In the genomic region with DNA sequence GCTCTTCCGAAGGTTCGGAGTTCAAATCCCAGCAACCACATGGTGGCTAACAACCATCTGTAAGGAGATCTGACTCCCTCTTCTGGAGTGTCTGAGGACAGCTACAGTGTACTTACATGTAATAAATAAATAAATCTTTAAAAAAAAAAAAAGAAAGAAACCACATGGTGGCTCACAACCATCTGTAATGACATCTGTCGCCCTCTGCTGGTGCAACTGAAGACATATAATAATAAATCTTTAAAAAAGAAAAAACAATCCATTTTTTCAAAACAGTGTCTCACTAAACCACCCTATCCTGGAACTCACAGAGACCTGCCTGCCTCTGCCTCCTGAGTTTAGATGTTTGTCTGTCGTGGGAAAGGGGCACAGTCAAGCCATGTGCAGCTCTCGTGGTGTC, we compare ENCODE assay signal across 8 mouse cellular contexts. TPM values are rescaled to one million over a fixed set of nuclear protein-coding genes. Genes with fewer than 3 reads are reported as not detected.
DNase-seq lines count a peak whose midpoint lies in the region; ATAC-seq and TF ChIP-seq lines count a peak whose summit lies in the region.
"Not testable (repeated sequence)": the region's sequence is repeated elsewhere in the genome, so short reads cannot be mapped to it uniquely, and the experiment has no call there.

No protein-coding gene starts in this region.

- TF ChIP-seq EP300 in heart, postnatal 0 days (IDR thresholded peaks at IDR 0.05; ENCODE audit: low read depth); lung, postnatal 0 days (IDR thresholded peaks at IDR 0.05): not testable (repeated sequence)

- ATAC-seq in CD4-positive, CD25-positive, alpha-beta regulatory T cell, adult 4 months, result peak; percentile 66
- ATAC-seq in activated CD4-positive, CD25-positive, alpha-beta regulatory T cell, adult 4 months, result peak; percentile 49
- not testable (repeated sequence) for ATAC-seq in heart, postnatal 0 days (ENCODE audit: insufficient read depth, low read depth)
- ATAC-seq in lung, postnatal 0 days, result peak; percentile 40

- H3K27ac ChIP-seq in heart, postnatal 0 days (ENCODE audit: low read depth); lung, postnatal 0 days (ENCODE audit: low read length): not testable (repeated sequence)

- H3K4me2 ChIP-seq in heart, postnatal 0 days (ENCODE audit: low read depth, low read length); lung, postnatal 0 days (replicated peaks; ENCODE audit: low read depth, low read length): not testable (repeated sequence)

- H3K4me1 ChIP-seq in heart, postnatal 0 days (ENCODE audit: control insufficient read depth, insufficient read depth); lung, postnatal 0 days (ENCODE audit: insufficient read depth, low read depth, low read length): not testable (repeated sequence)

- H3K9me3 ChIP-seq in heart, postnatal 0 days (replicated peaks; ENCODE audit: control insufficient read depth, low read length); lung, postnatal 0 days (ENCODE audit: low read length): not testable (repeated sequence)

- H3K27me3 ChIP-seq in heart, postnatal 0 days (ENCODE audit: control insufficient read depth, insufficient read depth, low read length); lung, postnatal 0 days (replicated peaks; ENCODE audit: insufficient read depth, low read length): not testable (repeated sequence)

- TF ChIP-seq CTCF in heart, postnatal 0 days (IDR thresholded peaks at IDR 0.05; ENCODE audit: low read depth), result peak; percentile 41
- peak; percentile 60 for TF ChIP-seq CTCF in lung, postnatal 0 days (IDR thresholded peaks at IDR 0.05)

- DNase-seq in embryo, embryonic 10.5 days (ENCODE audit: low spot score), result peak; percentile 28
- DNase-seq in heart, postnatal 0 days (ENCODE audit: low spot score), result peak; percentile 56
- peak; percentile 69 to 77 for DNase-seq in kidney, postnatal 4 days
- peak; percentile 82 for DNase-seq in lung, postnatal 0 days (ENCODE audit: low spot score)
- peak; percentile 68 for DNase-seq in retina, embryonic 14.5 days (ENCODE audit: low spot score)
- DNase-seq in thymus, postnatal 25 days, result peak; percentile 23

- WGBS in heart, postnatal 0 days, result 70% methylated on average over 5 of the region's 5 CpGs
- 70% methylated on average over 5 of the region's 5 CpGs for WGBS in lung, postnatal 0 days

- H3K9ac ChIP-seq in heart, postnatal 0 days (replicated peaks; ENCODE audit: low read depth, low read length); lung, postnatal 0 days (replicated peaks; ENCODE audit: low read depth): not testable (repeated sequence)

- not testable (repeated sequence) for H3K4me3 ChIP-seq in heart, postnatal 0 days (ENCODE audit: low read depth, low read length); lung, postnatal 0 days (ENCODE audit: low read depth, low read length)

- H3K36me3 ChIP-seq in heart, postnatal 0 days (replicated peaks; ENCODE audit: control insufficient read depth, insufficient read depth, low read length), result peaks cover 90% of the 10 kb centered on the region
- H3K36me3 ChIP-seq in lung, postnatal 0 days (ENCODE audit: insufficient read depth, low read length), result peaks cover 69% of the 10 kb centered on the region

RNA-seq across cellular contexts. Expression of a gene that starts 8.5 kb away (rescaled TPM):
- 10 to 100 TPM; 37.5 to 58.0 TPM for polyA plus RNA-seq in CD4-positive, CD25-positive, alpha-beta regulatory T cell, adult 4 months (2017; shearing (Covaris generic))
- polyA plus RNA-seq in activated CD4-positive, CD25-positive, alpha-beta regulatory T cell, adult 4 months (2017; shearing (Covaris generic)), result 10 to 100 TPM; 33.7 to 38.3 TPM
- 83.8 and 113 TPM in 2 replicates for total RNA-seq in heart, postnatal 0 days (2014; rRNA removed; ENCODE audit: low replicate concordance)
- polyA plus RNA-seq in heart, postnatal 0 days (2015; fragmentation: Nextera tagmentation; extraction: Ambion mirVana), result 67.2 and 67.7 TPM in 2 replicates
- polyA plus RNA-seq in lung, postnatal 0 days (2015; fragmentation: Nextera tagmentation; extraction: Ambion mirVana), result 76.6 and 80.9 TPM in 2 replicates

RNA-seq across cellular contexts. Expression of a gene that starts 20.8 kb away (rescaled TPM):
- polyA plus RNA-seq in CD4-positive, CD25-positive, alpha-beta regulatory T cell, adult 4 months (2017; shearing (Covaris generic)), result 10 to 100 TPM; 43.2 to 54.1 TPM
- polyA plus RNA-seq in activated CD4-positive, CD25-positive, alpha-beta regulatory T cell, adult 4 months (2017; shearing (Covaris generic)), result 10 to 100 TPM; 27.0 to 30.4 TPM
- total RNA-seq in heart, postnatal 0 days (2014; rRNA removed; ENCODE audit: low replicate concordance), result 15.8 and 16.6 TPM in 2 replicates
- 19.9 and 21.4 TPM in 2 replicates for polyA plus RNA-seq in heart, postnatal 0 days (2015; fragmentation: Nextera tagmentation; extraction: Ambion mirVana)
- 14.3 and 16.0 TPM in 2 replicates for polyA plus RNA-seq in lung, postnatal 0 days (2015; fragmentation: Nextera tagmentation; extraction: Ambion mirVana)

Comparison
In these comparisons a context has a peak if more than half of its experiments do, and no peak if none do; other contexts are left out.
1. DNase-seq: peak in every context shown above with its lines; median percentile 82 in lung, postnatal 0 days; 73 in kidney, postnatal 4 days; 68 in retina, embryonic 14.5 days; 56 in heart, postnatal 0 days; 28 in embryo, embryonic 10.5 days; 23 in thymus, postnatal 25 days.